Mouse (Mus musculus) cerebellum, adult 11 months (tissue): ENCODE results near the gene Dusp3.

ENCODE experiments used
- DNase-seq: peaks from one replicate; pipeline ENCODE4 v3.0.0; 2022

Dusp3 gene

DNA sequence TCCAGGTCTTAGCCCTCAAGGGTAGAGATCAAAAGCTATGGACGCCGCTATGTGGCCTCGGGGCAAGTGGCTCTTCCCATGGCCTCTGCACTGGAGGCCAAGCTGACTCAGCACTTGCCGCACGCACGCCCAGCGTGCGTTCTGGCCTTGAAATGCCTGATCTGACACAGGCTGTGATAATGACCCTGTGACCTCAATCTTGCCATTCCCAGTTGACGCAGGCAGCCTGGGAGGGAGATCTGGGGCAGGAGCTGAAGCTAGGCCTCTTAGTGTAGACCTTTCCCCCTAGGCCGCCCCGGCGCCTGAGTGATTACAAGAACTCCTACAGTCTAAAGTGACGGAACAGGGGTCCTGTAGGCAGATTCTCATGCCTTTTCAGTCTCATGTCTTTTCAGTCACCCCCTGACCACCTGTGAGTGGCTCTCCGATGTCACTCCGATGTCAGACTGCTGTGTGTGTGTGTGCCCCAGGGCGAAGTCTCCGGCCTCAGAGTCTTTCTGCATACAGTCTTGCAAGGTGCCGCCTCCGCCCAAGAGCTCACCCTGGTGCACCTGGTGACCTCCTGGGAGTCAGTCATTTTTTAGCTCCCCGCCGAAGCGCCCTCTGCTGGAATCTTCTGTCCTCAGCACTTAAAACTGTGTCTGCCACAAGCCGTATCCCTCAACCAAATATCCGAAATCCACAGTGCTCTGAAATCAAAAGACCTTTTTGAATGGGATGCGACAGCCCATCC, 58.6 kb downstream of the Dusp3 start:
- no peak for DNase-seq

DNA sequence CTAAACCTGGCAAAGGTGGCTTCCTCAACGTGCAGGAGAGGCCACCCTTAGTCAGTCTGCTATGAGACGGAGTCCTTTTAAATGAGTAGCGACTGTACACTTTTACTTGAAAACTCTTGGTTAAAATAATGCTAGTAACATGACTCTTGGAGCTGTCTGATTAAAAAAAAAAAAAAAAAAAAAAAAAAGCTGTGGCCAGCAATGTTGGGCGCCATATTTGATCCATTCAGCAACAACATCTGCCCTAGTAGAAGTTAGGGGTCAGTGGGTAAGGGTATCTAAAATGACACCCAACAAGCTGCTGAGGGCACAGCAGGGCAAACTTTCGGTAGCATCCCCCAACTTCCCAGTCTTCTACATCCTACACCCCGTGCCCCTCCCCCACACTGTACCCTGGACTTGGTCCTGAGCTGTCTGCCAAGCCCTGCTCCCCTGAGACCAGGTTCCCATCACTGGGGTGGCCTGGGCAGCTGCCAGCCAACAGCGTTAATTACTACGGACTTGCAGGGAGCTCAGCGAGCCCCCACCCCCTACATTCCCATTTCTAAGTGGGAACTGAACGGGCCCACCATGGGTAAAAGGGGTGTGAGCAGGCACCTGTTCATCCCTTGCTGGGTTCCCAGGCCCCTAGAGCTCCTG, 59.7 kb downstream of the Dusp3 start:
- DNase-seq, result no peak

GRCm38 (mm10) chr11:101925636-101926035, 61.2 kb downstream of the Dusp3 start:
- DNase-seq, result no peak

- DNase-seq, result no peak
These were observed 62.3 kb downstream of the Dusp3 start for GRCm38 (mm10) chr11:101924441-101924976.

GRCm38 (mm10) chr11:101923988-101924387, 62.8 kb downstream of the Dusp3 start:
- DNase-seq, result no peak

DNA sequence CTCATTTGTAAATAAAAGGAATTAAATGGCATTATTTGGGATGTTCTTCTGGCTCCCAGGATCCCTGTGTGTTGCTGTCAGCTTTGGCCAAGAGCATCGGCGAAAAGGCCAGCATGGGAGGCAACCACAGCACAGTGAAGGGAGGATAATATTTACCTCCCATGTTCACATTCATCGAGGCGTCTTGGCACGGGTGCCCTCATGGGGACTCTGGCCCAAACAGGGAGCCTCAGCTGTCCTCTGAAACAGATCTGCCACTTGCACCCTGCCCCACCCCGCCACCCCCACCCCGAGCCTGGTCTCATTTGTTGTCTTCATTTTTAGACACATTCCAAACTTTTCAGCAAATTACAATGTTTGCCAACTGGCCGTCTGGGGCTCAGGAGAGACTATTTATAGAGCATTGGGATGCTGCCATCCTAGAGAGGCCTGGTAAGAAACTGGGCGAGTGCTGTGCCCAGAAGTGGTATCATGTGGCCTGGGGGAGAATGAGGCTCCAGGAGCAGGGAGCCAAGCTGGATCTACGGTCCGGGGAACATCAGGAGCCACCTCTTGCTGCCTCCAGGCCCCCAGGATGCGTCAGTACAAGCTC, 65.4 kb downstream of the Dusp3 start:
- DNase-seq, result peak; percentile 19
